Mouse (Mus musculus) neural tube, embryonic 14.5 days (tissue): ENCODE results near the gene Rhou. TPM values are rescaled to one million over a fixed set of nuclear protein-coding genes. Genes with fewer than 3 reads are reported as not detected.
A peak's percentile ranks its signal among the peaks of the same experiment; 100 is the strongest.
"Not testable (repeated sequence)": the region's sequence is repeated elsewhere in the genome, so short reads cannot be mapped to it uniquely, and the experiment has no call there.

Source experiments
- ATAC-seq: fragments of 200-750 bp; cut with Nextera tagmentation; 2 replicates; pipeline ENCODE4 v1.8.0; 2017; ENCODE audit warnings: low read depth, mild to moderate bottlenecking, moderate TSS enrichment, moderate library complexity
- H3K27ac ChIP-seq: fragments of 300-500 bp; sonication (generic); 2 replicates; pipeline ENCODE4 v1.5.1; 2014; ENCODE audit warnings: low read depth, mild to moderate bottlenecking, control low read depth, low read length, moderate library complexity, mixed read lengths
- H3K27me3 ChIP-seq: fragments of 300-500 bp; sonication (generic); 2 replicates; pipeline ENCODE4 v1.6.1; 2014; ENCODE audit warnings: low read length; ENCODE audit not compliant: control insufficient read depth, insufficient read depth
- H3K36me3 ChIP-seq: fragments of 300-500 bp; sonication (generic); 2 replicates; pipeline ENCODE4 v1.6.1; 2014; ENCODE audit warnings: low read length, mixed read lengths; ENCODE audit not compliant: control insufficient read depth, insufficient read depth
- H3K4me1 ChIP-seq: fragments of 300-500 bp; sonication (generic); 2 replicates; pipeline ENCODE4 v1.6.1; 2014; ENCODE audit warnings: low read length; ENCODE audit not compliant: control insufficient read depth, insufficient read depth
- H3K4me2 ChIP-seq: fragments of 300-500 bp; sonication (generic); 2 replicates; pipeline ENCODE4 v1.6.1; 2014; ENCODE audit warnings: mild to moderate bottlenecking, low read depth, low read length, control low read depth
- H3K4me3 ChIP-seq: fragments of 300-500 bp; sonication (generic); 2 replicates; pipeline ENCODE4 v1.5.1; 2014; ENCODE audit warnings: low read depth, low read length, control low read depth, mixed read lengths
- H3K9ac ChIP-seq: fragments of 300-500 bp; sonication (generic); replicated peaks from 2 replicates; pipeline ENCODE4 v1.6.1; 2014; ENCODE audit warnings: low read depth, mild to moderate bottlenecking, control low read depth, low read length, mixed read lengths
- H3K9me3 ChIP-seq: fragments of 300-500 bp; sonication (generic); 2 replicates; pipeline ENCODE4 v1.6.1; 2016; ENCODE audit warnings: low read length; ENCODE audit not compliant: control insufficient read depth
- WGBS: fragments of 180-500 bp; shearing (Covaris S2); extraction: QIAGEN DNeasy Blood & Tissue Kit; methylation state at CpG from one replicate; pipeline ENCODE4 v1.1.7; 2014; 5-methylcytosine and 5-hydroxymethylcytosine counted together
- polyA plus RNA-seq: library from polyadenylated mRNA; unstranded; fragments of >200 nt; fragmentation: Nextera tagmentation; extraction: Ambion mirVana; gene quantifications from 2 replicates; pipeline ENCODE4 v1.2.1, GENCODE M21; 2014

Rhou gene
- polyA plus RNA-seq, 1 experiment from 2014 or later, result 13.9 TPM

- ATAC-seq, result peak; percentile 58; the same call in 1 of the 2 replicates
- H3K9ac ChIP-seq, result no peak overlapping the region
- no peaks in the 10 kb centered on the region for H3K36me3 ChIP-seq
- peaks cover 6% of the 10 kb centered on the region; the same call in 1 of the 2 replicates for H3K4me1 ChIP-seq
- H3K27ac ChIP-seq, result no peak overlapping the region
- peak overlapping the region; percentile 45 for H3K4me2 ChIP-seq
- peak overlapping the region; percentile 17; the same call in 1 of the 2 replicates for H3K4me3 ChIP-seq
- peaks cover 14% of the 10 kb centered on the region; the same call in 1 of the 2 replicates for H3K27me3 ChIP-seq
- WGBS, result 10% methylated on average over 19 of the region's 19 CpGs
- H3K9me3 ChIP-seq, result no peaks in the 10 kb centered on the region
Observed at GRCm38 (mm10) chr8:123628968-123629755, 24.6 kb upstream of the Rhou start.

- Histone ChIP-seq H3K36me3 (no peaks in the 10 kb centered on the region), H3K4me3 (no peak overlapping the region), H3K4me1 (peaks cover 6% of the 10 kb centered on the region; the same call in 1 of the 2 replicates), H3K9ac (no peak overlapping the region), H3K4me2 (peak overlapping the region; percentile 40; the same call in 1 of the 2 replicates), H3K27me3 (peaks cover 7% of the 10 kb centered on the region; the same call in 1 of the 2 replicates), H3K27ac (no peak overlapping the region), H3K9me3 (no peaks in the 10 kb centered on the region)
- ATAC-seq, result no peak
- WGBS, result 41% methylated on average over 10 of the region's 10 CpGs
Observed at GRCm38 (mm10) chr8:123630058-123630457, 23.7 kb upstream of the Rhou start.

- no peak for ATAC-seq
- H3K4me3 ChIP-seq, result no peak overlapping the region; the same call in 1 of the 2 replicates
Observed at GRCm38 (mm10) chr8:123630841-123631251, 22.9 kb upstream of the Rhou start.

DNA sequence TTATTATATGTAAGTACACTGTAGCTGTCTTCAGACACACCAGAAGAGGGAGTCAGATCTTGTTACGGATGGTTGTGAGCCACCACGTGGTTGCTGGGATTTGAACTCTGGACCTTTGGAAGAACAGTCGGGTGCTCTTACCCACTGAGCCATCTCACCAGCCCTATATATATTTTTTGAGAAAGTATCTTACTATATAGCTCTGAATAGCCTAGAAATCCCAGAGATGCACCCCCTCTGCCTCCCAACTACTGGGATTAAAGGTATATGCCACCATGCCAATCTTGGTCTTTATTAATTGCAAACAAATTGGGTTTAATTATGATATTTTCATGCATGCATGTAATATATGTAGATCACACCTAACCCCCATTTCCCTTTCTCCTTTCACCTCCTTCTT is 22.0 kb upstream of the Rhou start:
- WGBS, result 70% methylated on average over 3 of the region's 3 CpGs
- not testable (repeated sequence) for ATAC-seq, H3K36me3 ChIP-seq, H3K4me2 ChIP-seq, H3K27me3 ChIP-seq, H3K27ac ChIP-seq, H3K4me3 ChIP-seq, H3K4me1 ChIP-seq, H3K9ac ChIP-seq, H3K9me3 ChIP-seq

More at GRCm38 (mm10) chr8:123630841-123631251, 22.9 kb upstream of the Rhou start:
- no peak overlapping the region for H3K27ac ChIP-seq
- 29% methylated on average over 12 of the region's 12 CpGs for WGBS
- no peaks in the 10 kb centered on the region for H3K36me3 ChIP-seq
- H3K9me3 ChIP-seq, result no peaks in the 10 kb centered on the region
- H3K9ac ChIP-seq, result no peak overlapping the region
- H3K4me1 ChIP-seq, result peaks cover 6% of the 10 kb centered on the region; the same call in 1 of the 2 replicates
- H3K27me3 ChIP-seq, result no peaks in the 10 kb centered on the region
- H3K4me2 ChIP-seq, result peak overlapping the region; percentile 40; the same call in 1 of the 2 replicates

DNA sequence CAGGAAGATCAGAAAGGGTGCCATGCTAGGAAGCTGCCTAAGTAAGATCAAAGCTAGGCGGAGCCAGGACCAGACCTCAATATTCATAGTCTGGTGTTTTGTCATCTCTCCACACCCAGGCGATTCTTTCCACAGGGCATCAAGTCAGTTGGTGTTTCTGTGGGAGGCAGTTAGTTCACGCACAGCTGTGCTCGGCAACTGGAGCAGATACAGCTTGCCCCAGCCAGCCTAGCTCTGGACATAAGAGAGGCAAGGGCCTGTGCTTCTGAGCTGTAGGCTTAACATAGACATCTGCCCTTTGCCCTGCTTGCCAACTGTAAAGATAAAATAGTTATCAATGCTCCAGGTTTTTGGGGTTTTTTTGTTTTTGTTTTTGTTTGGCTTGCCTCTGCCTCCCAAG is 21.5 kb upstream of the Rhou start:
- no peaks in the 10 kb centered on the region for H3K36me3 ChIP-seq
- H3K4me2 ChIP-seq, result no peak overlapping the region
- H3K27me3 ChIP-seq, result no peaks in the 10 kb centered on the region
- H3K4me1 ChIP-seq, result peaks cover 6% of the 10 kb centered on the region; the same call in 1 of the 2 replicates
- no peaks in the 10 kb centered on the region for H3K9me3 ChIP-seq
- H3K27ac ChIP-seq, result no peak overlapping the region
- H3K4me3 ChIP-seq, result no peak overlapping the region
- H3K9ac ChIP-seq, result no peak overlapping the region
- 82% methylated on average over 4 of the region's 4 CpGs for WGBS
- no peak for ATAC-seq

DNA sequence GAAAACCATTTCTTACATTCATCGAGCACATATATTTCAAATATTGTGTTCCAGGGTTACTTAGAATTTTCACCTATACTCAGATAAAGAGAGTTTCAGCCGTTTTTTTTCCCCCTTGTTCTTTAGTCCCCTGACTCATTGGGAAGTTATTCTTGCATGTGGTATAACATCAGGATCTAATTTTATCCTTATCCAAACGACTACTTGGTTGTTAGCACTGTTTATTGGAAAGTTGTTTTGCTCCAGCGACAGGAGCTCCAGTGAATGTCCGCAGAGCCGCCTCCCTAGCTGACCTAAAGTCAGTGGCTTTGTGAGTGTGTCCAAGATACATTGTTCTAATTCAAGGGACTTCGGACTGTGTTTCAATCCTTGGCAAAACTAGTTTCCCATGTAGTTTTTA is 19.9 kb upstream of the Rhou start:
- Histone ChIP-seq H3K27me3 (no peaks in the 10 kb centered on the region), H3K4me1 (peaks cover 3% of the 10 kb centered on the region; the same call in 1 of the 2 replicates), H3K27ac (no peak overlapping the region), H3K9ac (no peak overlapping the region), H3K9me3 (no peaks in the 10 kb centered on the region), H3K4me2 (no peak overlapping the region), H3K4me3 (no peak overlapping the region), H3K36me3 (no peaks in the 10 kb centered on the region)
- no peak for ATAC-seq
- 77% methylated on average over 7 of the region's 7 CpGs for WGBS

GRCm38 (mm10) chr8:123634395-123635131 is 19.2 kb upstream of the Rhou start:
- no peaks in the 10 kb centered on the region for H3K9me3 ChIP-seq
- no peak overlapping the region for H3K9ac ChIP-seq
- no peak overlapping the region for H3K27ac ChIP-seq
- no peak overlapping the region for H3K4me2 ChIP-seq
- no peak for ATAC-seq
- H3K4me3 ChIP-seq, result no peak overlapping the region
- H3K27me3 ChIP-seq, result no peaks in the 10 kb centered on the region
- 57% methylated on average over 3 of the region's 3 CpGs for WGBS
- H3K36me3 ChIP-seq, result no peaks in the 10 kb centered on the region
- no peaks in the 10 kb centered on the region for H3K4me1 ChIP-seq

DNA sequence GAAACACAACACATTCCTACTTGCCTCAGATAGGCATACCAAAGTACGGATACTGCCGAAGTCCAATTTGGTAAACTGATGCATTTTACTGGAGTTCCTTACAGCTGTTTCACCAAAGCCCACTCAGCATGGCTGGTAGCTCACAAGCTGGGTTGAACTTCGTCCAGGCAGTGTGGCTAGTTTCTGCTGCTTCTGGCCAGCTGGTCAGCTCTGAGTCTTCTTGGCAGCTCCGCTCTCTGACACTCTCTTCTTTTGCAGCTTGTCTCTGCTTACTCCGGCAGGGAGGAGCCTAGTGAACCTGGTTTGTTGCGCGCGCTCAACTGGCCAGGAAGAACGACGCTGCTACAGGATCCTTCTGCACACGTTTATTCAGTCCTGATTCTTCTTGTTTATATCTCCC is 18.1 kb upstream of the Rhou start:
- H3K4me3 ChIP-seq, result no peak overlapping the region
- no peaks in the 10 kb centered on the region for H3K4me1 ChIP-seq
- 81% methylated on average over 11 of the region's 11 CpGs for WGBS

More for the DNA sequence above, 18.1 kb upstream of the Rhou start:
- no peaks in the 10 kb centered on the region for H3K27me3 ChIP-seq
- no peaks in the 10 kb centered on the region for H3K36me3 ChIP-seq
- H3K4me2 ChIP-seq, result no peak overlapping the region
- H3K9me3 ChIP-seq, result no peaks in the 10 kb centered on the region
- ATAC-seq, result no peak
- no peak overlapping the region for H3K9ac ChIP-seq
- H3K27ac ChIP-seq, result no peak overlapping the region
